Mouse (Mus musculus): ENCODE data around the gene 5730596B20Rik. TPM values are rescaled to one million over a fixed set of nuclear protein-coding genes. Genes with fewer than 3 reads are reported as not detected.

Gene 5730596B20Rik
- polyA plus RNA-seq, 1 experiment from 2014 or later: 0.99 TPM

- H3K9ac ChIP-seq (ENCODE audit: low read length): peak overlapping the region; percentile 57
- 2% methylated on average over 43 of the region's 55 CpGs for WGBS
- DNase-seq (ENCODE audit: low spot score) (peak; percentile 92), ATAC-seq (ENCODE audit: insufficient number of reproducible peaks, low FRiP score, low TSS enrichment, low read depth) (peak; percentile 55; the same call in 1 of the 2 replicates)
- peaks cover 9% of the 10 kb centered on the region; the same call in 1 of the 2 replicates for H3K27me3 ChIP-seq (ENCODE audit: control insufficient read depth, insufficient read depth, low read length)
- peak overlapping the region; percentile 50 for H3K4me3 ChIP-seq (ENCODE audit: low read depth, low read length)
- no peaks in the 10 kb centered on the region for H3K9me3 ChIP-seq (ENCODE audit: control insufficient read depth, low read length)
- peaks cover 41% of the 10 kb centered on the region for H3K4me1 ChIP-seq (ENCODE audit: control insufficient read depth, insufficient read depth, low read length)
- H3K36me3 ChIP-seq (ENCODE audit: control insufficient read depth, insufficient read depth, low read length): no peaks in the 10 kb centered on the region
- peak overlapping the region; percentile 99 for H3K4me2 ChIP-seq (ENCODE audit: low read depth, severe bottlenecking)
- peak overlapping the region; percentile 21; the same call in 1 of the 2 replicates for H3K27ac ChIP-seq (replicated peaks; ENCODE audit: low read depth, low read length)
Measured at GRCm38 (mm10) chr6:52191860-52192550, 14.7 kb downstream of the 5730596B20Rik start.

GRCm38 (mm10) chr6:52194690-52195089, 17.4 kb downstream of the 5730596B20Rik start:
- Histone ChIP-seq H3K27ac (replicated peaks; ENCODE audit: low read depth, low read length) (no peak overlapping the region), H3K4me1 (ENCODE audit: control insufficient read depth, insufficient read depth, low read length) (peaks cover 33% of the 10 kb centered on the region), H3K4me2 (ENCODE audit: low read depth, severe bottlenecking) (no peak overlapping the region), H3K27me3 (ENCODE audit: control insufficient read depth, insufficient read depth, low read length) (0 out of 2 replicates have a peak, but pooled peaks cover 5% of the 10 kb centered on the region), H3K9me3 (ENCODE audit: control insufficient read depth, low read length) (no peaks in the 10 kb centered on the region), H3K9ac (ENCODE audit: low read length) (no peak overlapping the region), H3K4me3 (ENCODE audit: low read depth, low read length) (no peak overlapping the region), H3K36me3 (ENCODE audit: control insufficient read depth, insufficient read depth, low read length) (no peaks in the 10 kb centered on the region)
- DNase-seq (ENCODE audit: low spot score) (no peak), ATAC-seq (ENCODE audit: insufficient number of reproducible peaks, low FRiP score, low TSS enrichment, low read depth) (no peak)
- WGBS: 20% methylated on average over 10 of the region's 10 CpGs

- no peak overlapping the region for H3K4me3 ChIP-seq (ENCODE audit: low read depth, low read length)
- no peak overlapping the region for H3K4me2 ChIP-seq (ENCODE audit: low read depth, severe bottlenecking)
- no peak overlapping the region for H3K27ac ChIP-seq (replicated peaks; ENCODE audit: low read depth, low read length)
- no peaks in the 10 kb centered on the region for H3K27me3 ChIP-seq (ENCODE audit: control insufficient read depth, insufficient read depth, low read length)
- H3K9ac ChIP-seq (ENCODE audit: low read length): no peak overlapping the region
- ATAC-seq (ENCODE audit: insufficient number of reproducible peaks, low FRiP score, low TSS enrichment, low read depth) (no peak), DNase-seq (ENCODE audit: low spot score) (no peak)
- peaks cover 37% of the 10 kb centered on the region for H3K4me1 ChIP-seq (ENCODE audit: control insufficient read depth, insufficient read depth, low read length)
- WGBS: 27% methylated on average over 9 of the region's 9 CpGs
- H3K36me3 ChIP-seq (ENCODE audit: control insufficient read depth, insufficient read depth, low read length): no peaks in the 10 kb centered on the region
- H3K9me3 ChIP-seq (ENCODE audit: control insufficient read depth, low read length): no peaks in the 10 kb centered on the region
Measured at GRCm38 (mm10) chr6:52196811-52197210, 19.5 kb downstream of the 5730596B20Rik start.

- ATAC-seq (ENCODE audit: insufficient number of reproducible peaks, low FRiP score, low TSS enrichment, low read depth) (no peak), DNase-seq (ENCODE audit: low spot score) (peak; percentile 65)
- Histone ChIP-seq H3K4me3 (ENCODE audit: low read depth, low read length) (no peak overlapping the region), H3K4me1 (ENCODE audit: control insufficient read depth, insufficient read depth, low read length) (peaks cover 36% of the 10 kb centered on the region), H3K36me3 (ENCODE audit: control insufficient read depth, insufficient read depth, low read length) (no peaks in the 10 kb centered on the region), H3K4me2 (ENCODE audit: low read depth, severe bottlenecking) (peak overlapping the region; percentile 4; the same call in 1 of the 2 replicates), H3K9ac (ENCODE audit: low read length) (no peak overlapping the region), H3K27me3 (ENCODE audit: control insufficient read depth, insufficient read depth, low read length) (no peaks in the 10 kb centered on the region), H3K27ac (replicated peaks; ENCODE audit: low read depth, low read length) (no peak overlapping the region), H3K9me3 (ENCODE audit: control insufficient read depth, low read length) (no peaks in the 10 kb centered on the region)
- WGBS: 10% methylated on average over 10 of the region's 10 CpGs
Measured at GRCm38 (mm10) chr6:52197271-52197670, 20.0 kb downstream of the 5730596B20Rik start.

GRCm38 (mm10) chr6:52200073-52200750, 22.9 kb downstream of the 5730596B20Rik start:
- no peaks in the 10 kb centered on the region for H3K27me3 ChIP-seq (ENCODE audit: control insufficient read depth, insufficient read depth, low read length)
- peaks cover 52% of the 10 kb centered on the region for H3K4me1 ChIP-seq (ENCODE audit: control insufficient read depth, insufficient read depth, low read length)
- H3K4me3 ChIP-seq (ENCODE audit: low read depth, low read length): no peak overlapping the region
- DNase-seq (ENCODE audit: low spot score) (peak; percentile 75), ATAC-seq (ENCODE audit: insufficient number of reproducible peaks, low FRiP score, low TSS enrichment, low read depth) (no peak)
- WGBS: 5% methylated on average over 30 of the region's 30 CpGs
- peak overlapping the region; percentile 29 for H3K4me2 ChIP-seq (ENCODE audit: low read depth, severe bottlenecking)
- peak overlapping the region; percentile 41; the same call in 1 of the 2 replicates for H3K9ac ChIP-seq (ENCODE audit: low read length)
- no peaks in the 10 kb centered on the region for H3K36me3 ChIP-seq (ENCODE audit: control insufficient read depth, insufficient read depth, low read length)
- no peaks in the 10 kb centered on the region for H3K9me3 ChIP-seq (ENCODE audit: control insufficient read depth, low read length)
- H3K27ac ChIP-seq (replicated peaks; ENCODE audit: low read depth, low read length): no peak overlapping the region

- no peak overlapping the region; the same call in 1 of the 2 replicates for H3K9ac ChIP-seq (ENCODE audit: low read length)
- ATAC-seq (ENCODE audit: insufficient number of reproducible peaks, low FRiP score, low TSS enrichment, low read depth) (no peak), DNase-seq (ENCODE audit: low spot score) (no peak)
- peaks cover 57% of the 10 kb centered on the region for H3K4me1 ChIP-seq (ENCODE audit: control insufficient read depth, insufficient read depth, low read length)
- H3K36me3 ChIP-seq (ENCODE audit: control insufficient read depth, insufficient read depth, low read length): peaks cover 2% of the 10 kb centered on the region; the same call in 1 of the 2 replicates
- no peak overlapping the region for H3K4me3 ChIP-seq (ENCODE audit: low read depth, low read length)
- no peaks in the 10 kb centered on the region for H3K27me3 ChIP-seq (ENCODE audit: control insufficient read depth, insufficient read depth, low read length)
- no peak overlapping the region for H3K27ac ChIP-seq (replicated peaks; ENCODE audit: low read depth, low read length)
- H3K9me3 ChIP-seq (ENCODE audit: control insufficient read depth, low read length): no peaks in the 10 kb centered on the region
- H3K4me2 ChIP-seq (ENCODE audit: low read depth, severe bottlenecking): peak overlapping the region; percentile 29
- 6% methylated on average over 10 of the region's 10 CpGs for WGBS
Measured at GRCm38 (mm10) chr6:52200751-52201250, 23.5 kb downstream of the 5730596B20Rik start.

GRCm38 (mm10) chr6:52201269-52201668, 24.0 kb downstream of the 5730596B20Rik start:
- no peaks in the 10 kb centered on the region for H3K27me3 ChIP-seq (ENCODE audit: control insufficient read depth, insufficient read depth, low read length)

GRCm38 (mm10) chr6:52202362-52203120, 25.2 kb downstream of the 5730596B20Rik start:
- Histone ChIP-seq H3K4me2 (ENCODE audit: low read depth, severe bottlenecking) (peak overlapping the region; percentile 98), H3K4me3 (ENCODE audit: low read depth, low read length) (peak overlapping the region; percentile 44), H3K27ac (replicated peaks; ENCODE audit: low read depth, low read length) (peak overlapping the region; percentile 47; the same call in 1 of the 2 replicates)

More at GRCm38 (mm10) chr6:52201269-52201668, 24.0 kb downstream of the 5730596B20Rik start:
- 19% methylated on average over 1 of the region's 1 CpGs for whole genome bisulfite sequencing
- ATAC-seq (ENCODE audit: insufficient number of reproducible peaks, low FRiP score, low TSS enrichment, low read depth) (no peak), DNase-seq (ENCODE audit: low spot score) (no peak)
- no peak overlapping the region for H3K4me3 ChIP-seq (ENCODE audit: low read depth, low read length)
- H3K4me2 ChIP-seq (ENCODE audit: low read depth, severe bottlenecking): peak overlapping the region; percentile 13; the same call in 1 of the 2 replicates
- no peak overlapping the region for H3K27ac ChIP-seq (replicated peaks; ENCODE audit: low read depth, low read length)
- peaks cover 59% of the 10 kb centered on the region for H3K4me1 ChIP-seq (ENCODE audit: control insufficient read depth, insufficient read depth, low read length)
- H3K9ac ChIP-seq (ENCODE audit: low read length): no peak overlapping the region; the same call in 1 of the 2 replicates
- no peaks in the 10 kb centered on the region for H3K9me3 ChIP-seq (ENCODE audit: control insufficient read depth, low read length)
- H3K36me3 ChIP-seq (ENCODE audit: control insufficient read depth, insufficient read depth, low read length): peaks cover 2% of the 10 kb centered on the region; the same call in 1 of the 2 replicates

More at GRCm38 (mm10) chr6:52202362-52203120, 25.2 kb downstream of the 5730596B20Rik start:
- DNase-seq (ENCODE audit: low spot score) (peak; percentile 57), ATAC-seq (ENCODE audit: insufficient number of reproducible peaks, low FRiP score, low TSS enrichment, low read depth) (no peak)
- Histone ChIP-seq H3K9me3 (ENCODE audit: control insufficient read depth, low read length) (no peaks in the 10 kb centered on the region), H3K9ac (ENCODE audit: low read length) (peak overlapping the region; percentile 76), H3K27me3 (ENCODE audit: control insufficient read depth, insufficient read depth, low read length) (no peaks in the 10 kb centered on the region), H3K36me3 (ENCODE audit: control insufficient read depth, insufficient read depth, low read length) (peaks cover 2% of the 10 kb centered on the region; the same call in 1 of the 2 replicates), H3K4me1 (ENCODE audit: control insufficient read depth, insufficient read depth, low read length) (peaks cover 67% of the 10 kb centered on the region)
- 8% methylated on average over 22 of the region's 22 CpGs for WGBS
